Mouse (Mus musculus) heart, embryonic 14.5 days (tissue): ENCODE measurements around the gene Nhlh1. TPM values are rescaled to one million over a fixed set of nuclear protein-coding genes. Genes with fewer than 3 reads are reported as not detected.

Source experiments
- ATAC-seq: fragments of 200-750 bp; cut with Nextera tagmentation; 2 replicates; pipeline ENCODE4 v1.8.0; 2017; ENCODE audit warnings: low read depth, moderate TSS enrichment; ENCODE audit not compliant: insufficient number of reproducible peaks, insufficient read depth, low FRiP score
- H3K27ac ChIP-seq, 2 experiments: fragments of 200-500 bp in 1 of 2; fragments of 300-500 bp in 1 of 2; sonication (generic) in 1 of 2; replicated peaks in 1 of 2; 2 replicates each; pipeline ENCODE4 v1.5.1; 2012 to 2014; ENCODE audit warnings: low read depth in 2 of 2, low read length in 2 of 2, control low read depth in 1 of 2, mild to moderate bottlenecking in 1 of 2, mixed read lengths in 1 of 2; ENCODE audit not compliant: control insufficient read depth in 1 of 2, insufficient read depth in 1 of 2
- H3K27me3 ChIP-seq: fragments of 300-500 bp; sonication (generic); 2 replicates; pipeline ENCODE4 v1.6.1; 2014; ENCODE audit warnings: mild to moderate bottlenecking, low read length, control low read depth; ENCODE audit not compliant: control insufficient read depth, insufficient read depth
- H3K36me3 ChIP-seq: fragments of 300-500 bp; sonication (generic); 2 replicates; pipeline ENCODE4 v1.6.1; 2014; ENCODE audit warnings: mild to moderate bottlenecking, control low read depth, low read length, mixed read lengths; ENCODE audit not compliant: control insufficient read depth, insufficient read depth
- H3K4me1 ChIP-seq, 2 experiments: fragments of 200-500 bp in 1 of 2; fragments of 300-500 bp in 1 of 2; sonication (generic) in 1 of 2; 2 replicates each; pipeline ENCODE4 v1.6.1; 2012 to 2014; ENCODE audit warnings: low read length in 2 of 2, control low read depth in 1 of 2, mixed read lengths in 1 of 2; ENCODE audit not compliant: control insufficient read depth in 2 of 2, insufficient read depth in 2 of 2
- H3K4me2 ChIP-seq: fragments of 300-500 bp; sonication (generic); 2 replicates; pipeline ENCODE4 v1.6.1; 2014; ENCODE audit warnings: mild to moderate bottlenecking, low read length
- H3K4me3 ChIP-seq, 2 experiments: fragments of 200-500 bp in 1 of 2; fragments of 300-500 bp in 1 of 2; sonication (generic) in 1 of 2; 2 replicates each; pipeline ENCODE4 v1.5.1; 2012 to 2014; ENCODE audit warnings: low read length in 2 of 2, mild to moderate bottlenecking in 2 of 2, control low read depth in 1 of 2, low read depth in 1 of 2, moderate library complexity in 1 of 2; ENCODE audit not compliant: control insufficient read depth in 1 of 2, insufficient read depth in 1 of 2
- H3K9ac ChIP-seq: fragments of 300-500 bp; sonication (generic); 2 replicates; pipeline ENCODE4 v1.6.1; 2014; ENCODE audit warnings: mild to moderate bottlenecking, low read length
- H3K9me3 ChIP-seq: fragments of 300-500 bp; sonication (generic); 2 replicates; pipeline ENCODE4 v1.6.1; 2016; ENCODE audit warnings: low read length, control low read depth; ENCODE audit not compliant: control insufficient read depth
- WGBS: fragments of 180-500 bp; shearing (Covaris S2); extraction: QIAGEN DNeasy Blood & Tissue Kit; methylation state at CpG from one replicate; pipeline ENCODE4 v1.1.7; 2014; 5-methylcytosine and 5-hydroxymethylcytosine counted together
- polyA plus RNA-seq: library from polyadenylated mRNA; unstranded; fragments of >200 nt; fragmentation: Nextera tagmentation; extraction: Ambion mirVana; gene quantifications from 2 replicates; pipeline ENCODE4 v1.2.1, GENCODE M21; 2014

Gene Nhlh1
- polyA plus RNA-seq, 1 experiment from 2014 or later: not detected

DNA sequence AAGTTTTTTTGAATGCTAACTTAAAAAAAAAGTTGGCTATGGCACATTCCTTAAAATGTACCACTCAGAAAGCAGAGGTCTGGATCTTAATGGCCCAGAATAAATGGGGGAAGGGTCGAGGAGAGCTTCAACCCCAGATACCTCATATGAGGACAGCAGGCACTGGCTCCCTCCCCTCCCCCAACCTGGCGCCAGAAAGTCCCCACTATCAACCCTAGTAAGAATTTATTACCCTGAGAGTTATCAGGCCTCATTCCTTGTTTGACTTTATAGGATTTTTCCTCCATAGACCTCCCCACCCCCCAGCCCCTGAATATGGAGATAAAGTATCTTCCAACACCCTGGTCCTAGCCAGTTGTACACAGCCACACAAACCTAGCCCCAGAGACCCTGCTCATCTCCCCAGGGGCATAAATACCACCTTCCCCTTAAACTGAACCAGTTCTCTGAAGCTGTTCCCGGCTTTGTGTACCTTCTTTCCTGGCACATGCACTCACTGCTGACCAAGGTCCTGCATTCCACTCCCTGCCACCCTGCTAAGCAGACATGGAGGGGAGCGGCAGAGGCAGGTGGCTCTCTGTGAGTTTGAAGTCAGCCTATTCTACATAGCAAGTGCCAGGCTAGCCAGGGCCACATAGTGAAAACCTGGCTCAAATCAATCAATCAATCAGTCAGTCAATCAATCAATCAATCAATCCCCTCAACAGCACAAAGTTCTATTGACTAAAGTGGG lies 6.1 kb upstream of the Nhlh1 start:
- Histone ChIP-seq H3K9ac (no peak overlapping the region), H3K4me1 (peaks cover 2 to 5% of the 10 kb centered on the region in 2 experiments; a peak in 2 of 4 replicates), H3K9me3 (no peaks in the 10 kb centered on the region), H3K4me2 (no peak overlapping the region), H3K4me3 (no peak overlapping the region), H3K36me3 (peaks cover 45% of the 10 kb centered on the region), H3K27ac (no peak overlapping the region), H3K27me3 (no peaks in the 10 kb centered on the region)
- WGBS: 29% methylated on average over 4 of the region's 4 CpGs
- no peak for ATAC-seq

DNA sequence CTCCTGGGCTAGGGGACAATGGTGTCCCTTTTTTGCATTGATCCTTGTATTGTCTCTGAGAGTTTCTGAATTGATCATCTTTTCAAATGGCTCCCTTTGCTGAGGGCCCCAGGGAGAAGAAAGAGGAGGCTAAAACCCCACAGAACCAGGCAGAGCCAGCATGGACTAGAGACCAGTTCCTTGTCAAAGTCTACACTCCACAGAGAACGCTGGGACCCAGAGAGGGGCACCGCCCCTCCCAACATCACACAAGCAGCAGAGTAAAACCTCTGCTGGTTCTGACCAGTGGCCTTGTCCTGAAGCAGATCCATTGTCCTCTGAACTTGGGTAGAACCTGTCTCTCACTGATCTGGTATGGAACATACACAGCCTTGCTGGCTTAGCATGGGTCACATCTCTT lies 4.7 kb upstream of the Nhlh1 start:
- H3K9ac ChIP-seq: no peak overlapping the region
- peaks cover 2% of the 10 kb centered on the region; the same call in 1 of the 2 replicates for H3K27me3 ChIP-seq
- no peaks in the 10 kb centered on the region for H3K9me3 ChIP-seq
- H3K4me2 ChIP-seq: no peak overlapping the region
- no peak overlapping the region for H3K27ac ChIP-seq
- no peak for ATAC-seq
- peaks cover 2 to 5% of the 10 kb centered on the region in 2 experiments; a peak in 2 of 4 replicates for H3K4me1 ChIP-seq
- H3K36me3 ChIP-seq: peaks cover 31% of the 10 kb centered on the region
- 70% methylated on average over 2 of the region's 2 CpGs for WGBS
- H3K4me3 ChIP-seq: no peak overlapping the region

DNA sequence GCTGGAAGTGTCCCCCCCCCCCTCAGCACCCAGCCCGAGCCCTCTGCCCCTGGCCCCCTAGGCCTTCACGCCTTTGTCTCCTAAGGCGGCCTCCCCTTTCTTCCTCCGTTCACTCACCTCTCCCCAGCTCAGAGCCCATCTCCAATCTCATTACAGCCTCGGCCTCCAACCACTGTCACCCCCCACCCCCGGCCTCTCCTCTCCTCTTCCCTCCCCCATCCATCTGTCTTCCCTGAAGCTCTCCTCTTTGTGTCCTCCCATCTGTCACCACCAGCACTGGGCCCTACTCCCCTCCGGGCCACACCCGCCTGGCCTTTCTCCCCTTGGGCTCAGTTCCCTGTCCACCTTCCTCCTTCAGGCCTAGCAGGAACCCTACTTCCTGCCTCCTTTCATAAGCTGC lies 3.8 kb upstream of the Nhlh1 start:
- 25% methylated on average over 8 of the region's 8 CpGs for WGBS
- Histone ChIP-seq H3K4me2 (no peak overlapping the region), H3K27me3 (peaks cover 10% of the 10 kb centered on the region), H3K27ac (no peak overlapping the region), H3K4me3 (no peak overlapping the region), H3K36me3 (peaks cover 22% of the 10 kb centered on the region), H3K9ac (no peak overlapping the region), H3K9me3 (no peaks in the 10 kb centered on the region), H3K4me1 (peaks cover 2 to 5% of the 10 kb centered on the region in 2 experiments; a peak in 2 of 4 replicates)
- no peak for ATAC-seq

DNA sequence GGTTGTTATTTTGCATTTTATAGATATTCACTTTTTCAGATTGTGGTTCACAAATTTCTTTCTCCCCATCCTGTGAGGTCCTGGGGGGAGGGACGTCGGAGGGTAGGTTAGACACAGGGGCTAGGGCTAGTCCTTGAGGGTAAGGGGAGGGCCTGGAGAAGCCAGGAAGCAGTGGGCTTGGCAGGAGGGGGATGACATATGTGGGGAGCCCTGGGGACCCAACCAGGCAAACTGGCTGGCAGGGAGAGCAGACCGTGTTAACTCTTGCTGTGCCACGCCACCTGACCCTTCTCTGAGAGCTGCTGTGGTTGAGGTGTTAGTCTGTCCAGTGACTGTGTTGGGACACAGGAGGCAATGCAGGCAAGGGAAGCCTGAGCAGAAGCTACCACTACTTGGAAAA lies 3.3 kb upstream of the Nhlh1 start:
- 47% methylated on average over 4 of the region's 4 CpGs for WGBS
- no peak for ATAC-seq
- Histone ChIP-seq H3K36me3 (peaks cover 17% of the 10 kb centered on the region), H3K4me2 (no peak overlapping the region), H3K4me3 (no peak overlapping the region), H3K4me1 (peaks cover 2 to 5% of the 10 kb centered on the region in 2 experiments; a peak in 2 of 4 replicates), H3K9ac (no peak overlapping the region), H3K27me3 (peaks cover 16% of the 10 kb centered on the region), H3K27ac (no peak overlapping the region), H3K9me3 (no peaks in the 10 kb centered on the region)

- H3K4me1 ChIP-seq: peaks cover 4 to 10% of the 10 kb centered on the region in 2 experiments
- H3K4me2 ChIP-seq: no peak overlapping the region
- H3K9ac ChIP-seq: no peak overlapping the region
- H3K9me3 ChIP-seq: no peaks in the 10 kb centered on the region
- H3K4me3 ChIP-seq: no peak overlapping the region
- no peak for ATAC-seq
- peaks cover 33% of the 10 kb centered on the region for H3K27me3 ChIP-seq
- no peaks in the 10 kb centered on the region for H3K36me3 ChIP-seq
- WGBS: 71% methylated on average over 7 of the region's 7 CpGs
- H3K27ac ChIP-seq: no peak overlapping the region
Observed at GRCm38 (mm10) chr1:172058874-172059273, 1.5 kb upstream of the Nhlh1 start.

DNA sequence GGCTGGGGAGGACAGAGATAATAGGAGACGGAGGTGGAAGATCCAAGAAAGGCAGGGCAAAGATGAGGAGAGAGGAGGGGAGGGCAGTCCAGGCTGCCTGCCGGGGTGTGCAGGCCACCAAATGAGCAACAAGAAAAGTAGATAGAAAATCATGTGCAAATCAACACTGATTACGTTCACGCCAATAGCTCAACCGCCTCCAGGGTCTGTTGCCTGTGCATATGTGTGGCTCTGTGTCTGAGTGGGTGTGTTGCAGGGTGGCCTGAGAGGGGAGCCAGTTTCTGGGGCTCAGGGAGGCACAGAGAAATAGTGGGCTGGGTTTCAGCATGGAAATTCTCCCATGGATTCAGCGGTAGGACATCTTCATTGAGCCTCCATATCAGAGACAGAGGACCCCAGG lies 948 bp upstream of the Nhlh1 start:
- no peak for ATAC-seq
- Histone ChIP-seq H3K4me3 (no peak overlapping the region), H3K4me1 (peaks cover 8 to 11% of the 10 kb centered on the region in 2 experiments), H3K27me3 (peaks cover 39% of the 10 kb centered on the region), H3K36me3 (no peaks in the 10 kb centered on the region), H3K27ac (no peak overlapping the region), H3K9me3 (no peaks in the 10 kb centered on the region), H3K9ac (no peak overlapping the region), H3K4me2 (no peak overlapping the region)
- WGBS: 53% methylated on average over 6 of the region's 6 CpGs

DNA sequence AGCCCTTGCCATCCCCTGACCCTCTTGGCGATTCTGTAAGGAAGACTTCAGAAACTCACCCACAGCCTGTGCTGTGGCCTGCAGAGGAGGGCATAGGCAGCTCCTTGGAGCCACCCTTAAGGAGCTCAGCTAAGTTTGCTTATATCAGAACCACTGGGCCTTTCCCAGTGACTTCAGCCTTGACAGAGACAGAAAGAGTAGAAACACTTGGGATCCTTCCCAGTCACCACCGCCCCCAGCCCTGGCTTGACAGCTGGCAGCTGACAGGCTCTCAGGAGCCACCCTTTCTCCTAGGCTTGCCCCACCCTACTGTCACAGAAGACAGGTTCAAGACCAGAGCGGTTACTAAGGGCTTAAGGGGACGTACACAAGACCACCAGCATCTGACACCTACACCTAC lies 1.1 kb downstream of the Nhlh1 start:
- no peaks in the 10 kb centered on the region for H3K9me3 ChIP-seq
- H3K4me2 ChIP-seq: no peak overlapping the region
- H3K9ac ChIP-seq: no peak overlapping the region
- H3K4me1 ChIP-seq: peaks cover 10 to 12% of the 10 kb centered on the region in 2 experiments
- WGBS: 58% methylated on average over 4 of the region's 4 CpGs
- H3K4me3 ChIP-seq: no peak overlapping the region
- H3K27me3 ChIP-seq: peaks cover 56% of the 10 kb centered on the region
- H3K27ac ChIP-seq: no peak overlapping the region
- no peak for ATAC-seq
- H3K36me3 ChIP-seq: no peaks in the 10 kb centered on the region
